Mouse (Mus musculus): ENCODE data around the gene Gm20498.

GRCm38 (mm10) chr12:81333841-81334240 lies 198.9 kb downstream of the Gm20498 start:
- no peak for TF ChIP-seq GATA1 (IDR thresholded peaks at IDR 0.05; ENCODE audit: borderline replicate concordance, low read length)
- no peak for TF ChIP-seq FLI1 (IDR thresholded peaks at IDR 0.05; ENCODE audit: low read length)

Data from megakaryocyte, embryonic 14.5 days (primary cell).